Mouse (Mus musculus): ENCODE data around the gene Cltrn. TPM values are rescaled to one million over a fixed set of nuclear protein-coding genes. Genes with fewer than 3 reads are reported as not detected.

Cltrn gene
- not detected for polyA plus RNA-seq (2017; shearing (Covaris generic))

GRCm38 (mm10) chrX:164088582-164088981, at the start of gene Cltrn:
Gene Cltrn, plus strand, starts transcription at chrX:164088830.

GRCm38 (mm10) chrX:164076040-164076775, 12.4 kb upstream of the Cltrn start, which contains the start of gene Siah1b:
Gene Siah1b, minus strand, starts transcription at chrX:164076493.

DNA sequence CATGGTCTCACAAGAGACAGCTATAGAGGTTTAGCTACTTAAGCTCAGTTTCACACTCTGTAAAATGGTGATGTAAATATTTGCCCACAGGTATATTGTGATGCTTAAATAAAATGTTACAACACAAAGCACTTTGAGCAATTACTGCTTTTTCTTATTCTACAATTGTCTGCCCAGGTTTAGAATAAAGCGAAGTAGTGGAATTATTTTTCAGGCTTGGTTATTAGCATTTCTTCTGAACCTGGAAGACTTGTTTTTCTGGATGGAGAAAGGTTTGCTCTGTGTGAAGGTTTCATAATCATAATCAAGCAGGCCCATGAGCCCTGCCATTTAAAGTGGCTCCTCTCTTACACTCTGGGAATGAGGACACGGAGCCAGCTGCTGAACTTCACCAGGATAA, 50.4 kb downstream of the Cltrn start, which contains the start of gene Ace2:
TSS of gene Ace2 (plus strand) at position 301 of the 400 bp plus-strand sequence.

Other genes with a start within 250 kb of the Cltrn start
- gene Ap1s2, start 179.8 kb upstream of the Cltrn start, polyA plus RNA-seq (2017; shearing (Covaris generic)): 19.0 TPM
- 59.4 TPM for gene Zrsr2, start 130.2 kb upstream of the Cltrn start, polyA plus RNA-seq (2017; shearing (Covaris generic))
- 3.1 TPM for gene Car5b, start 60.8 kb upstream of the Cltrn start, polyA plus RNA-seq (2017; shearing (Covaris generic))
- 6.4 TPM for gene Siah1b, start 12.3 kb upstream of the Cltrn start, polyA plus RNA-seq (2017; shearing (Covaris generic))
- gene Ace2, start 50.5 kb downstream of the Cltrn start, polyA plus RNA-seq (2017; shearing (Covaris generic)): not detected
- gene Bmx, start 169.4 kb downstream of the Cltrn start, polyA plus RNA-seq (2017; shearing (Covaris generic)): not detected
- not detected for gene Pir, start 180.5 kb downstream of the Cltrn start, polyA plus RNA-seq (2017; shearing (Covaris generic))

Measured in CD4-positive, CD25-positive, alpha-beta regulatory T cell (primary cell).